Mouse (Mus musculus): ENCODE data around the gene Gm20431. TPM values are rescaled to one million over a fixed set of nuclear protein-coding genes. Genes with fewer than 3 reads are reported as not detected.

Gm20431 gene
- polyA plus RNA-seq, 1 experiment: 11.3 TPM

GRCm38 (mm10) chr2:167640279-167640678, 21.0 kb downstream of the Gm20431 start:
- no peak overlapping the region for H3K4me3 ChIP-seq (replicated peaks; ENCODE audit: extremely low read depth, low read depth, low read length)
- WGBS: 81% methylated on average over 3 of the region's 3 CpGs
- TF ChIP-seq POLR2A (IDR thresholded peaks at IDR 0.05; ENCODE audit: borderline replicate concordance, extremely low read depth, low read depth, low read length) (no peak), CTCF (IDR thresholded peaks at IDR 0.05; ENCODE audit: insufficient read depth, low read length) (peak; percentile 68)
- no peak for DNase-seq
- H3K4me1 ChIP-seq (ENCODE audit: control insufficient read depth, insufficient read depth, low read length): peaks cover 2% of the 10 kb centered on the region; the same call in 1 of the 2 replicates

GRCm38 (mm10) chr2:167634865-167635512, 26.3 kb downstream of the Gm20431 start:
- DNase-seq: no peak
- Histone ChIP-seq H3K4me3 (replicated peaks; ENCODE audit: extremely low read depth, low read depth, low read length) (peak overlapping the region; percentile 40), H3K4me1 (ENCODE audit: control insufficient read depth, insufficient read depth, low read length) (peaks cover 14% of the 10 kb centered on the region)
- no peak for TF ChIP-seq CTCF (IDR thresholded peaks at IDR 0.05; ENCODE audit: insufficient read depth, low read length)
- TF ChIP-seq POLR2A (IDR thresholded peaks at IDR 0.05; ENCODE audit: borderline replicate concordance, extremely low read depth, low read depth, low read length): no peak
- 71% methylated on average over 7 of the region's 7 CpGs for WGBS

GRCm38 (mm10) chr2:167634338-167634770, 26.9 kb downstream of the Gm20431 start:
- peaks cover 21% of the 10 kb centered on the region for H3K4me1 ChIP-seq (ENCODE audit: control insufficient read depth, insufficient read depth, low read length)
- peak; percentile 94 for DNase-seq
- no peak for TF ChIP-seq CTCF (IDR thresholded peaks at IDR 0.05; ENCODE audit: insufficient read depth, low read length)
- TF ChIP-seq POLR2A (IDR thresholded peaks at IDR 0.05; ENCODE audit: borderline replicate concordance, extremely low read depth, low read depth, low read length): peak; percentile 39; the same call in 1 of the 2 replicates
- under 1% methylated on average over 15 of the region's 15 CpGs for WGBS
- H3K4me3 ChIP-seq (replicated peaks; ENCODE audit: extremely low read depth, low read depth, low read length): peak overlapping the region; percentile 40

GRCm38 (mm10) chr2:167633537-167633872, 27.8 kb downstream of the Gm20431 start:
- DNase-seq: no peak

GRCm38 (mm10) chr2:167632731-167633536, 28.4 kb downstream of the Gm20431 start:
- WGBS: 63% methylated on average over 12 of the region's 12 CpGs
- DNase-seq: no peak
- Histone ChIP-seq H3K4me1 (ENCODE audit: control insufficient read depth, insufficient read depth, low read length) (peaks cover 29% of the 10 kb centered on the region), H3K4me3 (replicated peaks; ENCODE audit: extremely low read depth, low read depth, low read length) (no peak overlapping the region)
- TF ChIP-seq CTCF (IDR thresholded peaks at IDR 0.05; ENCODE audit: insufficient read depth, low read length): no peak
- TF ChIP-seq POLR2A (IDR thresholded peaks at IDR 0.05; ENCODE audit: borderline replicate concordance, extremely low read depth, low read depth, low read length): no peak

More at GRCm38 (mm10) chr2:167633537-167633872, 27.8 kb downstream of the Gm20431 start:
- Histone ChIP-seq H3K4me1 (ENCODE audit: control insufficient read depth, insufficient read depth, low read length) (peaks cover 24% of the 10 kb centered on the region), H3K4me3 (replicated peaks; ENCODE audit: extremely low read depth, low read depth, low read length) (no peak overlapping the region)
- 79% methylated on average over 6 of the region's 6 CpGs for WGBS
- TF ChIP-seq CTCF (IDR thresholded peaks at IDR 0.05; ENCODE audit: insufficient read depth, low read length) (no peak), POLR2A (IDR thresholded peaks at IDR 0.05; ENCODE audit: borderline replicate concordance, extremely low read depth, low read depth, low read length) (no peak)

- H3K4me1 ChIP-seq (ENCODE audit: control insufficient read depth, insufficient read depth, low read length): peaks cover 29% of the 10 kb centered on the region
These were observed 29.5 kb downstream of the Gm20431 start, which contains the start of gene Ube2v1 for GRCm38 (mm10) chr2:167631591-167632448. Gene Ube2v1 (minus strand): TSS chr2:167632095.

GRCm38 (mm10) chr2:167631181-167631590, 30.1 kb downstream of the Gm20431 start:
- WGBS: under 1% methylated on average over 31 of the region's 31 CpGs
- TF ChIP-seq CTCF (IDR thresholded peaks at IDR 0.05; ENCODE audit: insufficient read depth, low read length): no peak
- TF ChIP-seq POLR2A (IDR thresholded peaks at IDR 0.05; ENCODE audit: borderline replicate concordance, extremely low read depth, low read depth, low read length): no peak
- no peak for DNase-seq
- Histone ChIP-seq H3K4me1 (ENCODE audit: control insufficient read depth, insufficient read depth, low read length) (peaks cover 31% of the 10 kb centered on the region), H3K4me3 (replicated peaks; ENCODE audit: extremely low read depth, low read depth, low read length) (peak overlapping the region; percentile 96)

More at GRCm38 (mm10) chr2:167631591-167632448, 29.5 kb downstream of the Gm20431 start, which contains the start of gene Ube2v1:
- peak; percentile 98 for DNase-seq
- TF ChIP-seq POLR2A (IDR thresholded peaks at IDR 0.05; ENCODE audit: borderline replicate concordance, extremely low read depth, low read depth, low read length): peak; percentile 32; the same call in 1 of the 2 replicates
- TF ChIP-seq CTCF (IDR thresholded peaks at IDR 0.05; ENCODE audit: insufficient read depth, low read length): no peak
- peak within 1 kb of the TSS; percentile 96 for H3K4me3 ChIP-seq (replicated peaks; ENCODE audit: extremely low read depth, low read depth, low read length)
- WGBS: 1% methylated on average over 83 of the region's 87 CpGs

- WGBS: 36% methylated on average over 5 of the region's 5 CpGs
- H3K4me1 ChIP-seq (ENCODE audit: control insufficient read depth, insufficient read depth, low read length): peaks cover 32% of the 10 kb centered on the region
- DNase-seq: no peak
These were observed 30.9 kb downstream of the Gm20431 start for GRCm38 (mm10) chr2:167630421-167630820.

More at GRCm38 (mm10) chr2:167630421-167630820, 30.9 kb downstream of the Gm20431 start:
- TF ChIP-seq POLR2A (IDR thresholded peaks at IDR 0.05; ENCODE audit: borderline replicate concordance, extremely low read depth, low read depth, low read length) (no peak), CTCF (IDR thresholded peaks at IDR 0.05; ENCODE audit: insufficient read depth, low read length) (no peak)
- peak overlapping the region; percentile 1 for H3K4me3 ChIP-seq (replicated peaks; ENCODE audit: extremely low read depth, low read depth, low read length)

All from lung, adult 2 months (tissue).